Mouse (Mus musculus) left cerebral cortex, adult 9 months (tissue): ENCODE measurements around the gene Hoxb9.

Experiments
- DNase-seq, 2 experiments: peaks; one replicate each; pipeline ENCODE4 v3.0.0; 2022; ENCODE audit warnings: low spot score in 2 of 2

Gene Hoxb9

GRCm38 (mm10) chr11:96313806-96314428, 42.7 kb downstream of the Hoxb9 start:
- DNase-seq = no peak

GRCm38 (mm10) chr11:96314671-96315343, 43.5 kb downstream of the Hoxb9 start:
- no peak for DNase-seq

- DNase-seq = no peak
These were observed 44.1 kb downstream of the Hoxb9 start for GRCm38 (mm10) chr11:96315344-96315681.

- no peak for DNase-seq
These were observed 45.7 kb downstream of the Hoxb9 start for GRCm38 (mm10) chr11:96316696-96317607.

- DNase-seq = no peak
These were observed 46.5 kb downstream of the Hoxb9 start, which contains the start of gene Hoxb4 for GRCm38 (mm10) chr11:96317608-96318367. Hoxb4 (plus strand) TSS chr11:96318267.

- DNase-seq = no peak
These were observed 47.3 kb downstream of the Hoxb9 start for GRCm38 (mm10) chr11:96318368-96319070.

GRCm38 (mm10) chr11:96319071-96319902, 48.0 kb downstream of the Hoxb9 start:
- no peak for DNase-seq

- no peak for DNase-seq
These were observed 48.7 kb downstream of the Hoxb9 start for GRCm38 (mm10) chr11:96319910-96320309.

- no peak for DNase-seq
These were observed 49.4 kb downstream of the Hoxb9 start for GRCm38 (mm10) chr11:96320688-96321087.

- no peak for DNase-seq
These were observed 50.6 kb downstream of the Hoxb9 start for GRCm38 (mm10) chr11:96321846-96322245.

- no peak for DNase-seq
These were observed 51.5 kb downstream of the Hoxb9 start for GRCm38 (mm10) chr11:96322738-96323137.

GRCm38 (mm10) chr11:96323154-96323553, 51.9 kb downstream of the Hoxb9 start, which contains the start of gene Hoxb3:
Hoxb3 (plus strand) TSS chr11:96323326.
- DNase-seq = no peak

- no peak for DNase-seq
These were observed 52.9 kb downstream of the Hoxb9 start for GRCm38 (mm10) chr11:96324125-96324524.

- DNase-seq = no peak
These were observed 53.7 kb downstream of the Hoxb9 start for GRCm38 (mm10) chr11:96324965-96325364.

GRCm38 (mm10) chr11:96325747-96326212, 54.5 kb downstream of the Hoxb9 start:
- no peak for DNase-seq
